Mouse (Mus musculus) gastrocnemius, adult 18-20 months (tissue): ENCODE measurements around the gene Cyp24a1. TPM values are rescaled to one million over a fixed set of nuclear protein-coding genes. Genes with fewer than 3 reads are reported as not detected.

Experiments
- DNase-seq: peaks from one replicate; pipeline ENCODE4 v3.0.0; 2021; ENCODE audit warnings: low spot score
- long read RNA-seq, 2 experiments: library from polyadenylated mRNA; stranded (forward); transcript quantifications; one replicate each; pipeline ENCODE4 v2.0.0; 2021
- total RNA-seq, 2 experiments: library from RNA; stranded (reverse); gene quantifications; 2 replicates each; pipeline ENCODE4 v1.2.3; 2021

The Cyp24a1 gene
- not detected for total RNA-seq
- long read RNA-seq, experiment 1, result 0 reads
- long read RNA-seq, experiment 2, result 0 reads

- DNase-seq, result peak; percentile 49
Measured at GRCm38 (mm10) chr2:170497091-170497566, at the start of gene Cyp24a1. Cyp24a1 (minus strand) TSS chr2:170497145.

GRCm38 (mm10) chr2:170545745-170546144 lies 48.8 kb upstream of the Cyp24a1 start:
- DNase-seq, result no peak

GRCm38 (mm10) chr2:170544950-170545349 lies 48.0 kb upstream of the Cyp24a1 start:
- DNase-seq, result no peak

- DNase-seq, result no peak
Measured at GRCm38 (mm10) chr2:170544159-170544558, 47.2 kb upstream of the Cyp24a1 start.

- DNase-seq, result no peak
Measured at GRCm38 (mm10) chr2:170543625-170544024, 46.7 kb upstream of the Cyp24a1 start.

- DNase-seq, result no peak
Measured at GRCm38 (mm10) chr2:170539211-170539610, 42.3 kb upstream of the Cyp24a1 start.

- no peak for DNase-seq
Measured at GRCm38 (mm10) chr2:170535841-170536240, 38.9 kb upstream of the Cyp24a1 start.

- no peak for DNase-seq
Measured at GRCm38 (mm10) chr2:170534803-170535174, 37.8 kb upstream of the Cyp24a1 start.

GRCm38 (mm10) chr2:170534116-170534802 lies 37.3 kb upstream of the Cyp24a1 start:
- no peak for DNase-seq

- DNase-seq, result no peak
Measured at GRCm38 (mm10) chr2:170530256-170530655, 33.3 kb upstream of the Cyp24a1 start.

GRCm38 (mm10) chr2:170529766-170530165 lies 32.8 kb upstream of the Cyp24a1 start:
- no peak for DNase-seq

GRCm38 (mm10) chr2:170528061-170528460 lies 31.1 kb upstream of the Cyp24a1 start:
- no peak for DNase-seq

- no peak for DNase-seq
Measured at GRCm38 (mm10) chr2:170526513-170526912, 29.6 kb upstream of the Cyp24a1 start.

GRCm38 (mm10) chr2:170520321-170520971 lies 23.5 kb upstream of the Cyp24a1 start:
- peak; percentile 45 for DNase-seq

GRCm38 (mm10) chr2:170513756-170514155 lies 16.8 kb upstream of the Cyp24a1 start:
- no peak for DNase-seq

- peak; percentile 90 for DNase-seq
Measured at GRCm38 (mm10) chr2:170511073-170511891, 14.3 kb upstream of the Cyp24a1 start.

- peak; percentile 91 for DNase-seq
Measured at GRCm38 (mm10) chr2:170508821-170509220, 11.9 kb upstream of the Cyp24a1 start.

- peak; percentile 81 for DNase-seq
Measured at GRCm38 (mm10) chr2:170507734-170508133, 10.8 kb upstream of the Cyp24a1 start.

GRCm38 (mm10) chr2:170503983-170504382 lies 7.0 kb upstream of the Cyp24a1 start:
- DNase-seq, result no peak

- no peak for DNase-seq
Measured at GRCm38 (mm10) chr2:170503343-170503742, 6.4 kb upstream of the Cyp24a1 start.

- no peak for DNase-seq
Measured at GRCm38 (mm10) chr2:170498011-170498410, 1.1 kb upstream of the Cyp24a1 start.
